Mouse (Mus musculus): ENCODE measurements at regions not wholly inside any gene's neighbourhood (a gene's known extent, or its start where the extent isn't known, plus 50 kb on each side); places are given as distances from the start of the nearest gene placed in this dataset.

DNA sequence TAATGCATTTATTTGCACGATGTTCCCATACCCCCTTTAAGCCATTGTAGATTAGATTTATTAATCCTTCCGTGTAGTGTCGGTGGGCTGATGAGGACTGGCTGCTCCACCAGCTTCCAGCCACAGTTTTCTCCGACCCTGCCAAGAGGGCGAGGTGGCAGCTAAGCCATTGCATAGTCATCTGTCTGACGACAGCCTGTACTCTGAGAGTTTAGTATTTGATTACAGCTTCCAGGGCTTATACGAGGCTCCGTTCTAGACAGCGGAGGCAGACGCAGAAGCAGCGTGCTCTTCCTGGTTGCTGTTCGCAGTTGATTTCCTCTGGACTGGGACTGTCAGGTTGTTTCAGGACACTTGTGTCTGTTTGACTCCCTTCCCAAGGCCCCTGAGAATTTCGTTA is 73.8 kb downstream of the Cd24a start:
- H3K36me3 ChIP-seq (ENCODE audit: control insufficient read depth, insufficient read depth, low read length), result no peaks in the 10 kb centered on the region
- no peak overlapping the region for H3K4me2 ChIP-seq (ENCODE audit: low read length)
- 68% methylated on average over 13 of the region's 13 CpGs for WGBS
- no peaks in the 10 kb centered on the region for H3K27me3 ChIP-seq (replicated peaks; ENCODE audit: control insufficient read depth, insufficient read depth, low read length)
- H3K9ac ChIP-seq (ENCODE audit: low read length), result no peak overlapping the region
- no peak for ATAC-seq (replicated peaks; ENCODE audit: low FRiP score, low TSS enrichment, low read depth)
- H3K4me3 ChIP-seq (ENCODE audit: low read depth, low read length), result no peak overlapping the region
- peak; percentile 52 for DNase-seq (ENCODE audit: low spot score)
- no peaks in the 10 kb centered on the region for H3K9me3 ChIP-seq (ENCODE audit: control insufficient read depth, low read length)
- peaks cover 9% of the 10 kb centered on the region; the same call in 1 of the 2 replicates for H3K4me1 ChIP-seq (replicated peaks; ENCODE audit: control insufficient read depth, insufficient read depth, low read length)
- no peak overlapping the region for H3K27ac ChIP-seq (ENCODE audit: low read depth)

DNA sequence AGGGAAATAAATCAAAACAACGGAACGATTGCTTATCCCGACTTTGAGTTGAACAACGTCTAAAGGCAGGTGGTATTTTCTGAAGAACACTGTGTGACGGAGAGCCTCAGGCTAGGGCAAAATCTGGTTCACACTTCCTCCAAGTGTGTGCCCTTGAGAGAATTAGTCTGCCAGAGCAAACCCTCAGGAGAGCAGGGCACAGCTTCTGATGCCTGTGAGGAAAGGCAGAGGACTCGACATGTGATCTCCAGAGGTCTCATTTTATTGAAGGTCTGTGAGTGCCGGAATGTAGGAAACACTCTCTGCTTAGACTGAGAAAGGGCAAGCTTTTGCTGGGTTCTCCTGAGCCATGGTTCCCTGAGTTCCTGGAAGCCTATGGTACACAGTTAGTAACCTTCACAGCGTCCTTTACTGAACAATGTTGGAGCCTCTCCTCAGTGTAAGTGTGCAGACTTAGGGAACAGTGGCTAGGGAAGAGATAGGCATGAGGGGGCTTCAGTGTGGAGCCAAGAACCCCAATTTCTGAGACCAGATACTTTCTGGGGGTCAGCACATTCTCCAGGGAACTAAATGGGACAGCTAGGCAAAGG is 77.1 kb downstream of the Cd24a start:
- DNase-seq (ENCODE audit: low spot score), result peak; percentile 49
- H3K4me2 ChIP-seq (ENCODE audit: low read length), result no peak overlapping the region
- H3K4me3 ChIP-seq (ENCODE audit: low read depth, low read length), result no peak overlapping the region
- H3K9ac ChIP-seq (ENCODE audit: low read length), result no peak overlapping the region
- H3K4me1 ChIP-seq (replicated peaks; ENCODE audit: control insufficient read depth, insufficient read depth, low read length), result peaks cover 9% of the 10 kb centered on the region; the same call in 1 of the 2 replicates
- H3K27me3 ChIP-seq (replicated peaks; ENCODE audit: control insufficient read depth, insufficient read depth, low read length), result no peaks in the 10 kb centered on the region
- 43% methylated on average over 8 of the region's 8 CpGs for whole genome bisulfite sequencing
- peak overlapping the region; percentile 22 for H3K27ac ChIP-seq (ENCODE audit: low read depth)
- H3K9me3 ChIP-seq (ENCODE audit: control insufficient read depth, low read length), result no peaks in the 10 kb centered on the region
- ATAC-seq (replicated peaks; ENCODE audit: low FRiP score, low TSS enrichment, low read depth), result no peak
- no peaks in the 10 kb centered on the region for H3K36me3 ChIP-seq (ENCODE audit: control insufficient read depth, insufficient read depth, low read length)

DNA sequence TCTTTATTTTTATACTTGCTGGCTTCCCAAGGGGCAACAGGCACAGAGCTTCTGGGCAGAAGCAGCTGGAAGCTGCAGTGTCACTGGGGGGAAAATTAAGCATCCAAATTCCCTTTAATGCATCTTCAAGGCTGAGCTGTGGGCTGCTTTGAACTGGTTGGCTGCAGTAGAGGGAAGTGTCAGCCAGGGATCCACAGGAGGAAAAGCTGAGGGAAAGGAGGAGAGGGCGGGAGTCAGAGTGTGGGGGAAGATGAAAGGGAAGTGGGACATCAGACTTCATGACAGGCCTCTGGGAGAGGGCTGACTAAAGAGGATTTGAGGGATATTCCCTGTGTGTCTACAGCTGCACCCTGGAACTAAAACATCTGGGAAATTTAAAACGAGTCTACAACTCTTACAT is 77.6 kb downstream of the Cd24a start:
- Histone ChIP-seq H3K27ac (ENCODE audit: low read depth) (peak overlapping the region; percentile 22), H3K9me3 (ENCODE audit: control insufficient read depth, low read length) (no peaks in the 10 kb centered on the region), H3K36me3 (ENCODE audit: control insufficient read depth, insufficient read depth, low read length) (no peaks in the 10 kb centered on the region), H3K4me3 (ENCODE audit: low read depth, low read length) (no peak overlapping the region), H3K4me2 (ENCODE audit: low read length) (no peak overlapping the region), H3K27me3 (replicated peaks; ENCODE audit: control insufficient read depth, insufficient read depth, low read length) (no peaks in the 10 kb centered on the region), H3K9ac (ENCODE audit: low read length) (no peak overlapping the region), H3K4me1 (replicated peaks; ENCODE audit: control insufficient read depth, insufficient read depth, low read length) (peaks cover 9% of the 10 kb centered on the region; the same call in 1 of the 2 replicates)
- ATAC-seq (replicated peaks; ENCODE audit: low FRiP score, low TSS enrichment, low read depth) (peak; percentile 66; the same call in 1 of the 2 replicates), DNase-seq (ENCODE audit: low spot score) (peak; percentile 53)
- WGBS, result 36% methylated on average over 2 of the region's 2 CpGs

DNA sequence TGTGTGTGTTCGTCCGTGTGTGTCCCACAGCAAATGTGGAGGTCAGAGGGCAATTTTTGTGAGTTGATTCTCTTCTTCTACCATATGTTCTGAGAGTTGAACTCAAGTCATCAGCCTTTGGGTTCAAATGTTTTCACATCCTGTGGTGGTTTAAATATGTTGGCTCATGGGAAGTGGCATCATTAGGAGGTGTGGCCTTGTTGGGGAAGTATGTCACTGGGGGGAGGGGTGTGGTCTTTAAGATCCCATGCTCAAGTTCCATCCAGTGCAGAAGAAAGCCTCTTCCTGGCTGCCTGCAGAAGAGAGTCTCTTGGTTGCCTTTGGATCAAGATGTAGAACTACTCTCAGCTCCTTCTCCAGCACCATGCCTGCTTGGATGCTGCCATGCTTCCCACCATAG is 78.1 kb downstream of the Cd24a start:
- no peak overlapping the region for H3K4me3 ChIP-seq (ENCODE audit: low read depth, low read length)
- H3K36me3 ChIP-seq (ENCODE audit: control insufficient read depth, insufficient read depth, low read length), result no peaks in the 10 kb centered on the region
- ATAC-seq (replicated peaks; ENCODE audit: low FRiP score, low TSS enrichment, low read depth), result no peak
- no peaks in the 10 kb centered on the region for H3K9me3 ChIP-seq (ENCODE audit: control insufficient read depth, low read length)
- H3K9ac ChIP-seq (ENCODE audit: low read length), result no peak overlapping the region
- H3K27me3 ChIP-seq (replicated peaks; ENCODE audit: control insufficient read depth, insufficient read depth, low read length), result no peaks in the 10 kb centered on the region
- DNase-seq (ENCODE audit: low spot score), result peak; percentile 31
- WGBS, result 69% methylated on average over 2 of the region's 2 CpGs
- peaks cover 9% of the 10 kb centered on the region; the same call in 1 of the 2 replicates for H3K4me1 ChIP-seq (replicated peaks; ENCODE audit: control insufficient read depth, insufficient read depth, low read length)
- H3K4me2 ChIP-seq (ENCODE audit: low read length), result no peak overlapping the region
- no peak overlapping the region for H3K27ac ChIP-seq (ENCODE audit: low read depth)

DNA sequence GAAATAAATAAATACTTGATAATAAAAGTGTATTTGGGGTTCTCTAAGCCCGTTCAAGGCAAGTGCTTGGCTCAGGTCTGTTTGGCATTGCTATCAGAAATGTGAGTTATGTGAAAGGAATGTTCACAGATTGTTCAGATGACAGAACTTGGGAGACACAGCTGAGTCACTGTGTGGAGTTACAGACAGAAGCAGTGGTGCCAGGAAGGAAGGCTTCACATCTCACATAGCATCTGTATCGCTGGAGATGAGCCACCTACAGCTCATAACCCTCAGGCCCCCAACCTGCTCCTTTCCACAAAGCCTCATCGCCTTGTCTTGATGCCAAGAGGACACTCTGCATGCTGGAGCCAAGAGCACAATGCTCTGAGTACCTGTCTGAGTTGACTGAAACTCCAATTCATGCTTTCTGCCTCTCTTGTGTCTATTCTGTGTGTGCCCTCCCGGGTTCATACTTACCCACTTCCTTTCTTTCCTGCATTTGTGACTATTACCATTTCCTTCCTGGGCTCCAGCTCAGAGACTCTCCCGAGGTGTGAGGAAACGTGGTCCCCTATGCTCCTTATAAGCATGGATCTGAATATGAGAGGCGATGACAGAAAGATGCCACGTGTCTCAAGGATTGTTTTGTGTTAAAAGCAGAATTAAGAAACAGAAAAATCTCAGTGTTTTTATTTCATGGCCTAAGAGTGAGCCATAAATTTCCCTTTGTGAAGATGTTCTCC is 79.6 kb downstream of the Cd24a start:
- Histone ChIP-seq H3K27ac (ENCODE audit: low read depth) (no peak overlapping the region), H3K4me3 (ENCODE audit: low read depth, low read length) (no peak overlapping the region), H3K9me3 (ENCODE audit: control insufficient read depth, low read length) (no peaks in the 10 kb centered on the region), H3K36me3 (ENCODE audit: control insufficient read depth, insufficient read depth, low read length) (no peaks in the 10 kb centered on the region), H3K9ac (ENCODE audit: low read length) (no peak overlapping the region), H3K4me1 (replicated peaks; ENCODE audit: control insufficient read depth, insufficient read depth, low read length) (peaks cover 9% of the 10 kb centered on the region; the same call in 1 of the 2 replicates), H3K27me3 (replicated peaks; ENCODE audit: control insufficient read depth, insufficient read depth, low read length) (no peaks in the 10 kb centered on the region), H3K4me2 (ENCODE audit: low read length) (no peak overlapping the region)
- 72% methylated on average over 8 of the region's 8 CpGs for WGBS
- ATAC-seq (replicated peaks; ENCODE audit: low FRiP score, low TSS enrichment, low read depth), result no peak
- no peak for DNase-seq (ENCODE audit: low spot score)

DNA sequence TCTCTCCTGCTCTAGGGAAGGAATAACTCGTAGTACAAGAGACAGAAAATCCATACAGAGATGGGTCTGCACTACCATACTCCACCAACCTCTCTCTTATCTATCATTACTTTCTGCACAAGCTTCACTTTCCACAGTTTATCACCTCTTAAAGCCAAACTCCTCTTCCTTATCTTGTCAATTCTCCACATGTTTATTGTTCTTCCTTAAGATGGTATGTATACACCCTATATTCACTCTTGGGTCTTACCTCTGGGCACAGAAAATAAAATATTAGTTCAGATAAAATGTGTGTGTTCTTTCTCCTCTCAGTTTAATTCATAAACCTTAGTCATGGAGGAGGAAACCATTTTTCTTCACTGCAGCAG is 80.1 kb downstream of the Cd24a start:
- Histone ChIP-seq H3K4me2 (ENCODE audit: low read length) (no peak overlapping the region), H3K27ac (ENCODE audit: low read depth) (no peak overlapping the region), H3K36me3 (ENCODE audit: control insufficient read depth, insufficient read depth, low read length) (no peaks in the 10 kb centered on the region), H3K9ac (ENCODE audit: low read length) (no peak overlapping the region), H3K27me3 (replicated peaks; ENCODE audit: control insufficient read depth, insufficient read depth, low read length) (no peaks in the 10 kb centered on the region), H3K4me3 (ENCODE audit: low read depth, low read length) (no peak overlapping the region), H3K9me3 (ENCODE audit: control insufficient read depth, low read length) (no peaks in the 10 kb centered on the region), H3K4me1 (replicated peaks; ENCODE audit: control insufficient read depth, insufficient read depth, low read length) (peaks cover 9% of the 10 kb centered on the region; the same call in 1 of the 2 replicates)
- DNase-seq (ENCODE audit: low spot score), result no peak
- no peak for ATAC-seq (replicated peaks; ENCODE audit: low FRiP score, low TSS enrichment, low read depth)
- 63% methylated on average over 1 of the region's 1 CpGs for WGBS

DNA sequence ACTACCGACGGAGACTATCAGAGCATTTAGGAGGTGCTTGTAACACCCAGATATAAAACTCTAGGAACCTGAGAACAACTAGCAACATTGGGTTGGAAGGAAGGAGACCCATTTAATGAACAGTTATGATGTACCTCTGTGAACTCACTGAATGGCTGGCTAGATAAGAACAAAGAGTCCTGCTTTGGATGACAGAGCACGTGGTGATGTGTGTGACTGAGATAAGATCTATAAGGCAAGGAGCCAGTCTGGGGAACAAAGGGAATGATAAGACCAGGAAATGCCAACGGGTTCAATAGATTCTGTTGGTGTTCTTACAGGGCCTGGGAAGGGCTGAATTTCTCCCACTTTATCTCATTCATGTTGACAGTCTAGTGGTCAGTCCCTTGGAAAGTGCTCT is 86.8 kb downstream of the Cd24a start:
- Histone ChIP-seq H3K9ac (ENCODE audit: low read length) (no peak overlapping the region), H3K4me2 (ENCODE audit: low read length) (no peak overlapping the region), H3K27ac (ENCODE audit: low read depth) (no peak overlapping the region), H3K9me3 (ENCODE audit: control insufficient read depth, low read length) (no peaks in the 10 kb centered on the region), H3K4me3 (ENCODE audit: low read depth, low read length) (no peak overlapping the region), H3K36me3 (ENCODE audit: control insufficient read depth, insufficient read depth, low read length) (no peaks in the 10 kb centered on the region), H3K27me3 (replicated peaks; ENCODE audit: control insufficient read depth, insufficient read depth, low read length) (no peaks in the 10 kb centered on the region), H3K4me1 (replicated peaks; ENCODE audit: control insufficient read depth, insufficient read depth, low read length) (peaks cover 23% of the 10 kb centered on the region)
- 72% methylated on average over 4 of the region's 4 CpGs for WGBS
- no peak for ATAC-seq (replicated peaks; ENCODE audit: low FRiP score, low TSS enrichment, low read depth)
- no peak for DNase-seq (ENCODE audit: low spot score)

DNA sequence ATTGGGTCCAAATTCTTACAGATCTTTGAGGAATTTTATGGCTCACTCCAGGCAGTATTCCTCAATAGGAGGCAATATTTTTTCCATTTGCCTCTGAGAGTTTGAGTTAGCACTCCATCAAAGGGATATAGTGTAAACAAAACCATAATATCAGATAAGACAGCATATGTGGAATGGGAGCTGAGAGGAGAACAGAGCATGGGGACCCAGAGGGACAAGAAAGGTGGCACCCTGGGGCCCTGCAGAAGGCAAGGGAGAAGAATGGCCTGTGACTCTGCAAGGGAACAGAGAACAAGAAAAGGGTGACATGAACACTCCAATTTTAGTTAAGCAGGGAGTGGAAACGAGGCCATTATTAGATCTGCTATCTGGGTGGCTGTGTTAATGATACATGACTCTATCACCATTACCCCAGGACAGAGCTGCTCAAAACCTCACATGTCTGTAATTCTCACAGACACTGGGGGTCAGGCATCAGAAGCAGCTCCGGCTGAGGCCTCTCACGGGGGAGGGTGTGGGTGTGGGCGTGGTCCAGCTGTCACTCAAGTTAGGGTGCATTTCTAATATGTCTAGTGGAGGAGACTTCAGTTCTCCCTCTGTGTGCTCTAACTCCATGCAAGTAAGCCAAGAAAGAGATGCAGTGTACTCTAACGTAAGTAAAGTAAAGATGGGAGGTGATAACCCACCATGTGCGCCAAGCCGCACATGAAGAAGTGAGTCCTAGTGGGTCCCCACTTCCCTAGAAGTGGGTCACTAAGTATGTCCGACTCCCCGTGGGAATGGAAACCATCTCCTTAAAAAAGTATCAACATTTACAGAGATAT is 88.4 kb downstream of the Cd24a start:
- Histone ChIP-seq H3K27ac (ENCODE audit: low read depth) (no peak overlapping the region), H3K4me1 (replicated peaks; ENCODE audit: control insufficient read depth, insufficient read depth, low read length) (peaks cover 23% of the 10 kb centered on the region), H3K4me3 (ENCODE audit: low read depth, low read length) (no peak overlapping the region), H3K36me3 (ENCODE audit: control insufficient read depth, insufficient read depth, low read length) (no peaks in the 10 kb centered on the region), H3K27me3 (replicated peaks; ENCODE audit: control insufficient read depth, insufficient read depth, low read length) (no peaks in the 10 kb centered on the region), H3K9me3 (ENCODE audit: control insufficient read depth, low read length) (no peaks in the 10 kb centered on the region), H3K9ac (ENCODE audit: low read length) (no peak overlapping the region), H3K4me2 (ENCODE audit: low read length) (no peak overlapping the region)
- DNase-seq (ENCODE audit: low spot score) (no peak), ATAC-seq (replicated peaks; ENCODE audit: low FRiP score, low TSS enrichment, low read depth) (no peak)
- WGBS, result 72% methylated on average over 9 of the region's 9 CpGs
